Mouse (Mus musculus) MEL (cell line): ENCODE measurements around the gene Col24a1. TPM values are rescaled to one million over a fixed set of nuclear protein-coding genes. Genes with fewer than 3 reads are reported as not detected.

ENCODE experiments used
- DNase-seq: peaks from one replicate; pipeline ENCODE4 v3.0.0; 2011; ENCODE audit warnings: low read depth, low spot score
- H3K27ac ChIP-seq: 2 replicates; pipeline ENCODE4 v1.5.1; 2012; ENCODE audit warnings: low read depth, mild to moderate bottlenecking, control low read depth, low read length, moderate library complexity; ENCODE audit not compliant: control insufficient read depth
- H3K27me3 ChIP-seq, 2 experiments: fragments of 150-350 bp in 1 of 2; sonication (generic) in 1 of 2; 2 replicates each; pipeline ENCODE4 v1.6.1; 2012; ENCODE audit warnings: low read length in 2 of 2, mild to moderate bottlenecking in 2 of 2, improper control_type of control experiment in 1 of 2, moderate library complexity in 1 of 2; ENCODE audit not compliant: insufficient read depth in 2 of 2, control insufficient read depth in 1 of 2
- H3K36me3 ChIP-seq, 2 experiments: 2 replicates each; pipeline ENCODE4 v1.6.1; 2012 to 2014; ENCODE audit warnings: low read length in 2 of 2, improper control_type of control experiment in 1 of 2, inconsistent platforms in 1 of 2, mild to moderate bottlenecking in 1 of 2; ENCODE audit not compliant: insufficient read depth in 2 of 2, control insufficient read depth in 1 of 2
- H3K4me1 ChIP-seq, 2 experiments: fragments of 150-350 bp in 1 of 2; sonication (generic) in 1 of 2; 2 replicates each; pipeline ENCODE4 v1.6.1; 2012; ENCODE audit warnings: low read length in 2 of 2, improper control_type of control experiment in 1 of 2, mild to moderate bottlenecking in 1 of 2; ENCODE audit not compliant: insufficient read depth in 2 of 2, control insufficient read depth in 1 of 2
- H3K4me3 ChIP-seq, 2 experiments: fragments of 150-350 bp in 1 of 2; sonication (generic) in 1 of 2; 2 replicates each; pipeline ENCODE4 v1.5.1; 2012; ENCODE audit warnings: low read depth in 2 of 2, low read length in 2 of 2, mild to moderate bottlenecking in 2 of 2, moderate library complexity in 2 of 2, control low read depth in 1 of 2, improper control_type of control experiment in 1 of 2; ENCODE audit not compliant: control insufficient read depth in 1 of 2, insufficient read depth in 1 of 2
- H3K79me2 ChIP-seq: 2 replicates; pipeline ENCODE4 v1.6.1; 2012; ENCODE audit warnings: mild to moderate bottlenecking, low read length, moderate library complexity; ENCODE audit not compliant: control insufficient read depth, poor library complexity, insufficient read depth
- H3K9ac ChIP-seq: 2 replicates; pipeline ENCODE4 v1.6.1; 2012; ENCODE audit warnings: low read depth, mild to moderate bottlenecking, control low read depth, low read length, moderate library complexity; ENCODE audit not compliant: control insufficient read depth, poor library complexity, severe bottlenecking
- H3K9me3 ChIP-seq: fragments of 150-350 bp; sonication (generic); replicated peaks from 2 replicates; pipeline ENCODE4 v1.6.1; 2012; ENCODE audit warnings: mild to moderate bottlenecking, low read length, improper control_type of control experiment, moderate library complexity; ENCODE audit not compliant: insufficient read depth
- CTCF ChIP-seq, 3 experiments: IDR thresholded peaks in 2 of 3; conservative IDR thresholded peaks in 1 of 3; 2 replicates each; pipeline ENCODE4 v1.5.1; 2011 to 2012; ENCODE audit warnings: low read length in 3 of 3, low read depth in 2 of 3, mild to moderate bottlenecking in 2 of 3, improper control_type of control experiment in 1 of 3, inconsistent platforms in 1 of 3, mixed read lengths in 1 of 3, moderate library complexity in 1 of 3; ENCODE audit not compliant: control insufficient read depth in 1 of 3, insufficient read depth in 1 of 3, poor library complexity in 1 of 3, severe bottlenecking in 1 of 3
- E2F4 ChIP-seq: IDR thresholded peaks from 2 replicates; pipeline ENCODE4 v1.6.1; 2011; ENCODE audit warnings: low read depth, low read length, improper control_type of control experiment, borderline replicate concordance
- ELF1 ChIP-seq: IDR thresholded peaks from 2 replicates; pipeline ENCODE4 v1.6.1; 2014; ENCODE audit warnings: low read depth, mild to moderate bottlenecking, inconsistent platforms, low read length, improper control_type of control experiment, moderate library complexity
- ETS1 ChIP-seq: IDR thresholded peaks from 2 replicates; pipeline ENCODE4 v1.6.1; 2012; ENCODE audit warnings: low read depth, mild to moderate bottlenecking, inconsistent platforms, low read length, improper control_type of control experiment, moderate library complexity
- GABPA ChIP-seq: IDR thresholded peaks from 2 replicates; pipeline ENCODE4 v1.6.1; 2012; ENCODE audit warnings: low read depth, mild to moderate bottlenecking, inconsistent platforms, low read length, improper control_type of control experiment, moderate library complexity
- HCFC1 ChIP-seq: IDR thresholded peaks from 2 replicates; pipeline ENCODE4 v1.6.1; 2012; ENCODE audit warnings: low read depth, mild to moderate bottlenecking, inconsistent platforms, low read length, improper control_type of control experiment, moderate library complexity
- JUND ChIP-seq: IDR thresholded peaks from 2 replicates; pipeline ENCODE4 v1.6.1; 2011; ENCODE audit warnings: low read depth, mild to moderate bottlenecking, improper control_type of control experiment, low read length
- MAZ ChIP-seq: IDR thresholded peaks from 2 replicates; pipeline ENCODE4 v1.6.1; 2012; ENCODE audit warnings: low read depth, mild to moderate bottlenecking, inconsistent platforms, low read length, improper control_type of control experiment
- MEF2A ChIP-seq: IDR thresholded peaks from 2 replicates; pipeline ENCODE4 v1.6.1; 2014; ENCODE audit warnings: low read depth, mild to moderate bottlenecking, inconsistent platforms, low read length, improper control_type of control experiment; ENCODE audit not compliant: poor library complexity, insufficient replicate concordance, severe bottlenecking; ENCODE audit errors: extremely low read depth
- MXI1 ChIP-seq: IDR thresholded peaks from 2 replicates; pipeline ENCODE4 v1.6.1; 2011; ENCODE audit warnings: mild to moderate bottlenecking, low read depth, low read length, improper control_type of control experiment
- NELFE ChIP-seq: IDR thresholded peaks from 2 replicates; pipeline ENCODE4 v1.6.1; 2011; ENCODE audit warnings: low read depth, low read length, improper control_type of control experiment
- NRF1 ChIP-seq: IDR thresholded peaks from 2 replicates; pipeline ENCODE4 v1.6.1; 2014; ENCODE audit warnings: low read depth, mild to moderate bottlenecking, inconsistent platforms, low read length, improper control_type of control experiment, moderate library complexity; ENCODE audit not compliant: poor library complexity, insufficient read depth, severe bottlenecking
- POLR2A ChIP-seq, 2 experiments: IDR thresholded peaks; 2 replicates each; pipeline ENCODE4 v1.6.1; 2011 to 2012; ENCODE audit warnings: low read length in 2 of 2, mild to moderate bottlenecking in 2 of 2, control low read depth in 1 of 2, improper control_type of control experiment in 1 of 2, low read depth in 1 of 2, moderate library complexity in 1 of 2; ENCODE audit not compliant: control insufficient read depth in 1 of 2, insufficient read depth in 1 of 2, poor library complexity in 1 of 2
- POLR2AphosphoS2 ChIP-seq: IDR thresholded peaks from 2 replicates; pipeline ENCODE4 v1.6.1; 2011; ENCODE audit warnings: low read length, improper control_type of control experiment
- POLR2AphosphoS5 ChIP-seq: IDR thresholded peaks from 2 replicates; pipeline ENCODE4 v1.6.1; 2012; ENCODE audit warnings: low read depth, borderline replicate concordance, mild to moderate bottlenecking, inconsistent platforms, low read length, moderate library complexity, mixed read lengths
- SIN3A ChIP-seq: IDR thresholded peaks from 2 replicates; pipeline ENCODE4 v1.6.1; 2012; ENCODE audit warnings: low read length, improper control_type of control experiment, inconsistent platforms
- SMC3 ChIP-seq: IDR thresholded peaks from 2 replicates; pipeline ENCODE4 v1.6.1; 2011; ENCODE audit warnings: low read depth, low read length, improper control_type of control experiment
- TAL1 ChIP-seq: IDR thresholded peaks from 2 replicates; pipeline ENCODE4 v1.6.1; 2012; ENCODE audit warnings: mild to moderate bottlenecking, inconsistent platforms, low read length, moderate library complexity, mixed read lengths
- TBP ChIP-seq: IDR thresholded peaks from 2 replicates; pipeline ENCODE4 v1.8.0; 2011; ENCODE audit warnings: low read depth, low read length, improper control_type of control experiment
- TCF12 ChIP-seq: IDR thresholded peaks from 2 replicates; pipeline ENCODE4 v1.6.1; 2014; ENCODE audit warnings: low read depth, mild to moderate bottlenecking, inconsistent platforms, low read length, improper control_type of control experiment, moderate library complexity
- USF2 ChIP-seq, 2 experiments: IDR thresholded peaks; 2 replicates each; pipeline ENCODE4 v1.6.1; 2011 to 2012; ENCODE audit warnings: improper control_type of control experiment in 2 of 2, low read length in 2 of 2, borderline replicate concordance in 1 of 2, inconsistent platforms in 1 of 2, low read depth in 1 of 2, mild to moderate bottlenecking in 1 of 2; ENCODE audit not compliant: insufficient read depth in 1 of 2
- ZC3H11A ChIP-seq: IDR thresholded peaks from 2 replicates; pipeline ENCODE4 v1.6.1; 2012; ENCODE audit warnings: low read depth, mild to moderate bottlenecking, inconsistent platforms, low read length, improper control_type of control experiment
- ZMIZ1 ChIP-seq: IDR thresholded peaks from 2 replicates; pipeline ENCODE4 v1.6.1; 2012; ENCODE audit warnings: low read depth, mild to moderate bottlenecking, inconsistent platforms, low read length, improper control_type of control experiment, moderate library complexity
- ZNF384 ChIP-seq: IDR thresholded peaks from 2 replicates; pipeline ENCODE4 v1.6.1; 2012; ENCODE audit warnings: low read depth, mild to moderate bottlenecking, inconsistent platforms, low read length, improper control_type of control experiment
- polyA plus RNA-seq, 2 experiments: library from polyadenylated mRNA; stranded (reverse) in 1 of 2; unstranded in 1 of 2; fragments of >175 nt in 1 of 2; fragments of >200 nt in 1 of 2; gene quantifications; 2 replicates each; pipeline versions ENCODE4 v1.2.1 to v1.2.4; 2012; ENCODE audit warnings: low replicate concordance in 2 of 2, low read depth in 1 of 2; ENCODE audit not compliant: insufficient read length in 2 of 2, insufficient read depth in 1 of 2, missing spikeins in 1 of 2
- total RNA-seq: library from RNA; depleted of rRNA; stranded (reverse); fragments of 300-350 nt; gene quantifications from 2 replicates; pipeline ENCODE4 v1.2.3, GENCODE M21; 2012

Gene Col24a1
- total and polyA plus RNA-seq, 3 experiments = not detected

DNA sequence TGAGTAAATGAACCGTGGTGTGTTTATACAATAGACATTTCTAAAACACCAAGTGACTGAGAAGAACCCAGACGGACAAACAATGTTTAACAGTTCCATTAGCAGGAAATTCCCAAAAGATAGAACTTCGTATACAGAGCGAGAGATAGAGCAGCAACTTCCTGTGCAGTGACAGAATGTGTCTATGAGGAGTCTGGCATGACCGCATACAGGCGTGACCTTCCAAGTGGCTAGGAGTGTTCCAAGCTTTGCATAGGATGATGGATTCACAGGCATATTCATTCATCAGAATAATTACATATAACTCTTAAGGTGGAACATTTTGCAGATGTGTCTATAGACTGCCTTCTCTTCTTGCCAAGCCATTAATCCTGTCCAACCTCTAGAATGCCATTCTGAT lies 18.1 kb upstream of the Col24a1 start:
- no peaks in the 10 kb centered on the region for H3K9me3 ChIP-seq
- H3K79me2 ChIP-seq = no peaks in the 10 kb centered on the region
- H3K27ac ChIP-seq = no peak overlapping the region
- H3K36me3 ChIP-seq = no peaks in the 10 kb centered on the region
- no peak for DNase-seq
- H3K27me3 ChIP-seq = no peaks in the 10 kb centered on the region
- no peak for TF ChIP-seq MAZ
- TF ChIP-seq TCF12 = no peak
- TF ChIP-seq ZNF384 = no peak
- no peak overlapping the region for H3K9ac ChIP-seq
- no peaks in the 10 kb centered on the region for H3K4me1 ChIP-seq
- no peak overlapping the region for H3K4me3 ChIP-seq

DNA sequence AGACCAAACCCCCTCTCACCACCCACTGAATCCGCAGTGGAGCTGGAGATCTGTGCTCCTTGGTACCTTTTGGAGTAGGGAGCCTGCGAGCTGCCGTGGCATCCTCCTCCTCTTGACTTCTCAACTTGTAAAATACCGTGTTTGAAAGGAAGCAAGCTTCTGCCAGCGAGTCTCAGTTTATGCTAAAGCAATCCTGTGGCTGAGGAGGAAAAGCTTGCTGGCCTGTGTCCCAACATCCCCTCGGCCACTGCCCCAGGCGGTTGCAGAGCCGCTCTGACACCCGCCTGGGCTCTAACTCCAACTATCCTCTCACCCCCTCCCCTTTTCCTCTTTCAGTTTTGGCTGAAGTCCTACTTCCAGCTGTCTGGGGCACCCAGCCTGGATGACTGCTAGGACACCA lies 935 bp downstream of the Col24a1 start:
- no peak overlapping the region for H3K27ac ChIP-seq
- no peak overlapping the region for H3K9ac ChIP-seq
- H3K9me3 ChIP-seq = no peaks in the 10 kb centered on the region
- H3K27me3 ChIP-seq = no peaks in the 10 kb centered on the region
- no peaks in the 10 kb centered on the region for H3K4me1 ChIP-seq
- no peaks in the 10 kb centered on the region for H3K36me3 ChIP-seq
- no peak for DNase-seq
- H3K4me3 ChIP-seq = no peak overlapping the region
- TF ChIP-seq TBP = no peak
- TF ChIP-seq USF2 (IDR thresholded peaks at IDR 0.05; ENCODE audit: borderline replicate concordance in 1 of 2, insufficient read depth in 1 of 2, low read depth in 1 of 2, low read length in 2 of 2) = no peak
- TF ChIP-seq ETS1 = no peak
- TF ChIP-seq MXI1 = no peak
- TF ChIP-seq ZMIZ1 = no peak
- TF ChIP-seq HCFC1 = no peak
- no peak for TF ChIP-seq POLR2AphosphoS2
- TF ChIP-seq JUND = no peak
- no peak for TF ChIP-seq SIN3A
- no peak for TF ChIP-seq ZC3H11A
- no peak for TF ChIP-seq TAL1
- no peak for TF ChIP-seq GABPA
- H3K79me2 ChIP-seq = no peaks in the 10 kb centered on the region

DNA sequence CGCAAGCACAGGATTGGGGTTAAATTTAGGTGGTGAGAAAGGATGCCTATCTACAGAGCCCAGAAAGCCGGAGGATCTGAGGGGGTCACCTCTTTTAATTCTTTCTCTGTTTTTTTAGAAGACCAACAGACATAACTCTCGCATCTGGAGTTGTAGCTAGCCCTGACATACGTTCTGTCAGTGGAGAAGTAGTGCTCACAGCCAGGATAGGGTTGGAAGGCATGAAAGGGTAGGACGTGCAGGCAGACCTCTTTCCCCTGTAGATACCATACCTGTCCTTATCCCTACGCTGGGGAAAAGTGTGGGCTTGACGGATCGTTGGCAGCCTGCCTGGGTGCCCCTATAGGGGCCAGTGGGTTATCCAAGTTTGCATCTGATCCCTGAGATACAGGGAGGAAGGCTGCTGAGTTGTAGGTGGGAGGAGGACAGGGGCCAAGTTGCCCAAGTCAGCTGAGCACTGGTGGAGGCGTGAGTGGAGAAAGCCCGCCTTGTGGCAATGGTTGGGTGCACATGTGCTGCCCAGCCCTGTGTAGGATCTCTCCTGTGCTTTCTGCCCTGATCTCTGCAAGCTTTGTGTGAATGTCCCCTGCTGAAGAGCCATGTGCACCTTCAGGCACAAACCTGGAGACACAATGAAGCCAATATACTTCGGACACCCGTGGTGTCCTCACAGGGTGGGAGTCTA lies 1.5 kb downstream of the Col24a1 start:
- Histone ChIP-seq H3K79me2 (no peaks in the 10 kb centered on the region), H3K9me3 (no peaks in the 10 kb centered on the region), H3K9ac (no peak overlapping the region), H3K27ac (no peak overlapping the region), H3K4me3 (no peak overlapping the region)
- DNase-seq = no peak
- TF ChIP-seq NELFE (no peak), POLR2AphosphoS5 (no peak), POLR2A (IDR thresholded peaks at IDR 0.05; ENCODE audit: control insufficient read depth in 1 of 2, insufficient read depth in 1 of 2, low read depth in 1 of 2, low read length in 2 of 2, poor library complexity in 1 of 2) (no peak), E2F4 (no peak), POLR2AphosphoS2 (no peak), NRF1 (no peak), MXI1 (no peak), MEF2A (no peak), SMC3 (no peak), ETS1 (no peak), JUND (no peak), ELF1 (no peak), CTCF (IDR thresholded peaks at IDR 0.05 in 2 of 3, conservative IDR thresholded peaks at IDR 0.05 in 1 of 3; ENCODE audit: control insufficient read depth in 1 of 3, insufficient read depth in 1 of 3, low read depth in 2 of 3, low read length in 3 of 3, poor library complexity in 1 of 3, severe bottlenecking in 1 of 3) (no peak), HCFC1 (no peak), SIN3A (no peak), ZMIZ1 (no peak), TCF12 (no peak)
- TF ChIP-seq, all 39 proteins: peak for 0
- Histone ChIP-seq H3K36me3 (no peaks in the 10 kb centered on the region), H3K4me1 (no peaks in the 10 kb centered on the region), H3K27me3 (no peaks in the 10 kb centered on the region)
